Mouse (Mus musculus) myocyte (in vitro differentiated cells): ENCODE measurements around the gene Lrsam1. TPM values are rescaled to one million over a fixed set of nuclear protein-coding genes. Genes with fewer than 3 reads are reported as not detected.

Experiments used
- H3K27me3 ChIP-seq: one replicate; pipeline ENCODE4 v1.6.1; 2011; ENCODE audit not compliant: control insufficient read depth, insufficient read depth, insufficient read length
- H3K36me3 ChIP-seq: one replicate; pipeline ENCODE4 v1.6.1; 2011; ENCODE audit not compliant: control insufficient read depth, insufficient read depth
- H3K4me2 ChIP-seq: one replicate; pipeline ENCODE4 v1.6.1; 2011; ENCODE audit warnings: low read depth, control low read depth
- H3K4me3 ChIP-seq: one replicate; pipeline ENCODE4 v1.5.1; 2011; ENCODE audit warnings: mild to moderate bottlenecking, control low read depth, moderate library complexity
- H3K79me2 ChIP-seq: one replicate; pipeline ENCODE4 v1.6.1; 2011; ENCODE audit not compliant: control insufficient read depth, insufficient read depth
- H3ac ChIP-seq: one replicate; pipeline ENCODE4 v1.6.1; 2011; ENCODE audit not compliant: control insufficient read depth, insufficient read length
- CEBPB ChIP-seq: IDR thresholded peaks from 2 replicates; pipeline ENCODE4 v1.6.1; 2011; ENCODE audit warnings: mild to moderate bottlenecking, moderate library complexity; ENCODE audit not compliant: poor library complexity, insufficient read depth, severe bottlenecking
- E2F4 ChIP-seq: IDR thresholded peaks from one replicate; pipeline ENCODE4 v1.6.1; 2011; ENCODE audit warnings: mild to moderate bottlenecking, control low read depth, moderate library complexity; ENCODE audit not compliant: insufficient read depth
- MAX ChIP-seq: IDR thresholded peaks from one replicate; pipeline ENCODE4 v1.6.1; 2011; ENCODE audit warnings: low read depth, mild to moderate bottlenecking, control low read depth
- MYOD1 ChIP-seq, 3 experiments: IDR thresholded peaks; one replicate each; pipeline ENCODE4 v1.6.1; 2011; ENCODE audit warnings: control low read depth in 2 of 3, low read depth in 2 of 3, mild to moderate bottlenecking in 2 of 3, moderate library complexity in 1 of 3; ENCODE audit not compliant: insufficient read length in 2 of 3, control insufficient read depth in 1 of 3
- MYOG ChIP-seq, 3 experiments: IDR thresholded peaks; one replicate each; pipeline ENCODE4 v1.6.1; 2011; ENCODE audit warnings: control low read depth in 2 of 3, low read depth in 2 of 3, mild to moderate bottlenecking in 2 of 3; ENCODE audit not compliant: insufficient read length in 2 of 3, control insufficient read depth in 1 of 3, insufficient read depth in 1 of 3
- POLR2A ChIP-seq: IDR thresholded peaks from one replicate; pipeline ENCODE4 v1.6.1; 2011; ENCODE audit warnings: low read depth, mild to moderate bottlenecking, control low read depth, moderate library complexity; ENCODE audit not compliant: insufficient read length
- POLR2AphosphoS2 ChIP-seq: IDR thresholded peaks from one replicate; pipeline ENCODE4 v1.6.1; 2011; ENCODE audit warnings: low read depth, control low read depth; ENCODE audit not compliant: insufficient read length
- REST ChIP-seq: IDR thresholded peaks from one replicate; pipeline ENCODE4 v1.6.1; 2011; ENCODE audit warnings: mild to moderate bottlenecking, control low read depth, moderate library complexity; ENCODE audit not compliant: insufficient read depth, insufficient read length
- SRF ChIP-seq: IDR thresholded peaks from one replicate; pipeline ENCODE4 v1.6.1; 2011; ENCODE audit warnings: low read depth; ENCODE audit not compliant: control insufficient read depth, insufficient read length
- TCF12 ChIP-seq: IDR thresholded peaks from one replicate; pipeline ENCODE4 v1.6.1; 2011; ENCODE audit warnings: mild to moderate bottlenecking, control low read depth; ENCODE audit not compliant: poor library complexity, insufficient read depth, severe bottlenecking
- TCF3 ChIP-seq: IDR thresholded peaks from one replicate; pipeline ENCODE4 v1.6.1; 2011; ENCODE audit warnings: low read depth, control low read depth; ENCODE audit not compliant: insufficient read length
- USF1 ChIP-seq: IDR thresholded peaks from one replicate; pipeline ENCODE4 v1.6.1; 2011; ENCODE audit warnings: low read depth, mild to moderate bottlenecking, control low read depth, moderate library complexity
- polyA plus RNA-seq: library from polyadenylated mRNA; unstranded; fragments of >200 nt; fragmentation: generic; extraction: Trizol; gene quantifications from one replicate; pipeline ENCODE4 v1.2.1, GENCODE M21; 2012; ENCODE audit warnings: missing spikeins

Lrsam1 gene
- polyA plus RNA-seq, 1 experiment = 11.5 TPM

DNA sequence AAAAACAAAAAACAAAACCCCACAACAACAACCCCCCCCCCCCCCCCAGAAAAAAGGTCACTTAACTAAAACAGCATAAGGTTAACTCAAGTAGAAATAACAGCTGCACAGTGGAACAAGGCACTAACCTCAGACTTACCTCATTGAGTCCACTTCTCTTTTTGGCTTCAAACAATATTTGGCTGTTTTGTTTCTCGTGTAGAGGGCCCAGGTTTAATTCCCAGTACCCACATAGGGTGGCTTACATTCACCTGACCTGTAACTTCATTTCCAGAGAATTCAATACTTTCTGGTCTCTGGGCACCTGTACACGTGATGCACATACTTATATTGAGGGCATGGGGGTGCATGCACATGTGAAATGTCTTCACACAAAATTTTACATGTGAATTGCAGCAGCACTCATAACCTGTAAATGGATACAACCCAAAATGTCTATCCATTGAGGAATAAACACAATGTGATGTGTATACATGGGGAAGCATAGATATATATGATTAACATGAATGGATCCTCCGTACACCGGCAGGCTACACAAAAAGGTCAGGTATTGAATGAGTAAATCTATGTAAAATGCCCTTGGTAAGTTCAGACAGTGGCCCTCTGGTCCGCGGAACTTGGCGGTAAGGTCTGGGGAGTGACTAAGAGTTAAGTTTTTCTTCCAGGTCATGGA is 4.2 kb upstream of the Lrsam1 start:
- Histone ChIP-seq H3K4me3 (peak overlapping the region; percentile 80), H3ac (no peak overlapping the region), H3K4me2 (peak overlapping the region; percentile 95), H3K27me3 (no peaks in the 10 kb centered on the region), H3K36me3 (peaks cover 26% of the 10 kb centered on the region), H3K79me2 (peaks cover 28% of the 10 kb centered on the region)
- TF ChIP-seq SRF (no peak), POLR2AphosphoS2 (peak; percentile 17)

DNA sequence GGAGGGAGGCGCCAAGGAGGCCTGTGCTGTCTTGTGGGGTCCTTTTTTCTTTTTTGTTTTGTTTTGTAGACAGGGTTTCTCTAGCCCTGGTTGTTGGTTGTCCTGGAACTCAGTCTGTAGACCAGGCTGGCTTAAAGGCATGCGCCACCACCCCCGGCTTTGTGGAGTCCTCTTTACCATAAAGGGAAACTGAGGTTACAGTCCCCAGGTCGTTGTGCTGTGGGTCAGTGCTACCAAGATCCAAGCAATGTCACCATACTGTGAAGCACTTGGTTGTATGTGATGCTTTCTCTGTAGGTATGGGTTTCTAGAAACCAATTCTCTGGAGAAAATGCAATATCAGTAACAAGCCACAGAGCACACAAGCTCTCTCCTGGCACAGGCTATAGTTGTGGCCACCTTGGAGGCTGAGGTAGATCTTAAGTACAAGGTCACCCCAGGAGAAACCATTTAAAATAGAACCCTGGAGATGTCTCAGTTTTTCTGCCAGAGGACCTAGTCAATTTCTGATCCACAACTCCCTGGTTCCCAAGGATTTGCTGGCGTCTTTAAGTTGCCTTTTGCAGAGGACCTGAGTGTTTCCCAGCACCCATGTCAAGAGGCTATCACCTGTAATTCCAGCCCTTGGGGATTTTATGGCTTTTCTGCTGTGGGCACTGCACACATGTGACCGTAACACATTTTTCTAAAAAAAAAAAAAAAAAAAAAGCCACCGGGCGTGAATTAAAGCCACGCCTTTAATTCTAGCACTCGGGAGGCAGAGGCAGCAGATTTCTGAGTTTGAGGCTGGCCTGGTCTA is 3.4 kb upstream of the Lrsam1 start:
- no peaks in the 10 kb centered on the region for H3K27me3 ChIP-seq
- H3K79me2 ChIP-seq = peaks cover 28% of the 10 kb centered on the region
- no peak overlapping the region for H3ac ChIP-seq
- TF ChIP-seq CEBPB (no peak), MAX (no peak), MYOG (IDR thresholded peaks at IDR 0.05; ENCODE audit: control insufficient read depth in 1 of 3, insufficient read depth in 1 of 3, insufficient read length in 2 of 3, low read depth in 2 of 3) (no peak), E2F4 (no peak), TCF3 (no peak), USF1 (no peak), POLR2A (peak; percentile 49), POLR2AphosphoS2 (peak; percentile 61), SRF (no peak)
- peak overlapping the region; percentile 90 for H3K4me2 ChIP-seq
- H3K4me3 ChIP-seq = peak overlapping the region; percentile 96
- peaks cover 26% of the 10 kb centered on the region for H3K36me3 ChIP-seq

DNA sequence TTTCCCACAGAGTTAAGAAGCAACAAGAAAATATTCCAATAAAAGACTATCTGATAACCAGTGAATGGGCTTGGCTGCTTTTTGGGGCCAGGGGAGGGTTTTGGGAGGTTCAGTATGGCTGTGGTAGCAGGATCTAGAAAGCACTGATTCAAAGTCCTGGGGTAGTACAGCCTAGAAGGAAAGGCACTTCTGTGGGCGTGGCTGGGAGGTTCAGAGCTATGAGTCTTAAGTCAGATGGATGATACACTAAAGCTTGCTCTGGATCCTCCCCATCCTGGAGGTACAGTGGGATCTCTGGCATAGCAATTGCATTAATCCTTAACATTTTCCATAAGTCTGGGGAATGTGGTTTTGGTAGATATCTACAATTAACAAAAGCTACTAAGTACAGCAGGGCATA is 2.6 kb upstream of the Lrsam1 start:
- TF ChIP-seq MYOG (IDR thresholded peaks at IDR 0.05; ENCODE audit: control insufficient read depth in 1 of 3, insufficient read depth in 1 of 3, insufficient read length in 2 of 3, low read depth in 2 of 3) (no peak), POLR2A (no peak), REST (no peak), MAX (no peak), TCF3 (no peak), SRF (no peak), CEBPB (no peak), TCF12 (no peak), MYOD1 (IDR thresholded peaks at IDR 0.05; ENCODE audit: control insufficient read depth in 1 of 3, insufficient read length in 2 of 3, low read depth in 2 of 3) (no peak), E2F4 (no peak), POLR2AphosphoS2 (no peak), USF1 (no peak)
- Histone ChIP-seq H3K79me2 (peaks cover 28% of the 10 kb centered on the region), H3ac (no peak overlapping the region), H3K27me3 (no peaks in the 10 kb centered on the region), H3K36me3 (peaks cover 26% of the 10 kb centered on the region), H3K4me2 (peak overlapping the region; percentile 90), H3K4me3 (peak overlapping the region; percentile 96)

DNA sequence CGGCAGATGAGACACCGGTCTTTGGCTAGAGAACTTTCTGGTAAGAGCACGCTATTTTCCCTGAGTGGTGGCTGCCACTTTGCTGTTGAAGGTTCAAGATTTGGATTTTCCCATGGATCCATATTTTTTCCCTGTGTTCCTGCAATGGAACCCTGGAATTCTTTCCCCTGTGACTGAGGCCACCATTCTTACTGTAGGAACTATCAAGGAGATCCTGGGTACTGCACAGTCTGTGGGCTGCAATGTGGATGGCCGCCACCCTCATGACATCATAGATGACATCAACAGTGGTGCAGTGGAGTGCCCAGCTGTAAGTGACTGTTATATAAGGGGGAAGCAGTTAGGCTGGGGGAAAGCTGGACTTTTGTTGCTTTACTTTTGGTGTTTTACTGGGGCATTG is 2.1 kb upstream of the Lrsam1 start:
- no peak overlapping the region for H3ac ChIP-seq
- H3K36me3 ChIP-seq = peaks cover 26% of the 10 kb centered on the region
- TF ChIP-seq CEBPB (no peak), TCF12 (no peak), POLR2AphosphoS2 (no peak), MYOD1 (IDR thresholded peaks at IDR 0.05; ENCODE audit: control insufficient read depth in 1 of 3, insufficient read length in 2 of 3, low read depth in 2 of 3) (no peak), TCF3 (no peak), E2F4 (no peak), USF1 (no peak), POLR2A (no peak), MAX (no peak), REST (no peak)
- peaks cover 28% of the 10 kb centered on the region for H3K79me2 ChIP-seq
- peak overlapping the region; percentile 96 for H3K4me3 ChIP-seq
- no peaks in the 10 kb centered on the region for H3K27me3 ChIP-seq
- peak overlapping the region; percentile 90 for H3K4me2 ChIP-seq

DNA sequence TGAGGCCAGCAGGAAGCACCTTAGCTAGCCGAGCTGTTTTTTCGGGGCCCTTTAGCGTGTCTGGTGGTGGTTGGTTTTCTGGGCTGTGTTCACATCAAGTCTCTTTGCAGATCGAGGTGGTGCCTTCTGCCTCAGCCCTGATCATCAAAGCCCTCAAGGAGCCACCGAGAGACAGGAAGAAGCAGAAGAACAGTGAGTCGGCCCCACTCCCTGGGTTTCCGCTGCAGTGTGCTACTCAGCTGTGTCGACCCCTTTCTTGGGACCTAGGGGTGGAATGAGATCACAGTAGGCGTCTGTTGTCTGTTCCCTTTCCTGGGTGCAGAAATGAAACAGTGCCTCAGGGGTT is 1.4 kb upstream of the Lrsam1 start:
- Histone ChIP-seq H3K36me3 (peaks cover 26% of the 10 kb centered on the region), H3K4me2 (peak overlapping the region; percentile 90), H3K79me2 (peaks cover 28% of the 10 kb centered on the region), H3K27me3 (no peaks in the 10 kb centered on the region), H3ac (peak overlapping the region; percentile 52), H3K4me3 (peak overlapping the region; percentile 96)
- TF ChIP-seq SRF (no peak), POLR2AphosphoS2 (no peak), E2F4 (no peak), CEBPB (no peak), MYOG (IDR thresholded peaks at IDR 0.05; ENCODE audit: control insufficient read depth in 1 of 3, insufficient read depth in 1 of 3, insufficient read length in 2 of 3, low read depth in 2 of 3) (no peak), POLR2A (no peak), REST (no peak), TCF3 (no peak), MYOD1 (IDR thresholded peaks at IDR 0.05; ENCODE audit: control insufficient read depth in 1 of 3, insufficient read length in 2 of 3, low read depth in 2 of 3) (no peak)
